Mouse (Mus musculus) embryonic fibroblast, embryonic 13.5 days (primary cell): ENCODE results near the gene Plaur.

Source experiments
- CTCF ChIP-seq: IDR thresholded peaks from 2 replicates; pipeline ENCODE4 v1.5.1; 2011; ENCODE audit warnings: mild to moderate bottlenecking, control low read depth, low read length, moderate library complexity, borderline replicate concordance; ENCODE audit not compliant: insufficient read depth
- POLR2A ChIP-seq: IDR thresholded peaks from 2 replicates; pipeline ENCODE4 v1.6.1; 2011; ENCODE audit warnings: low read depth, mild to moderate bottlenecking, control low read depth, low read length, moderate library complexity

DNA sequence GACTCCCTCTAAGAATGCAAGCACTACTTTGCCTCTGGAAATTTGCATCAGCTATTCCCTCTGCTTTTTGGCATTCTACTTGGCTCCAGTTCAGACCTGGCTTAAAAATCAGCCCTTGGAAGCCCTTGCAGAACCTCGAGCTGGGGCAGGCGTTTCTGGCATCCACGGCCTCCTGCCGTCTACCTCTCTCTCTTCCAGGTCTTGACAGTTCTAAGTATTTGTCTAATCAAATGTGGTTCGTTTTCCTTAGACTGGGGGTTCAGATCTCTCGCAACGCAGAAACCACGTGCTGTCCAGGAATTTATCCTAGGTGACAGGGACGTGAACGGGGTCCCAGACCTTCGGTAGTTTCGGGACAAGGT, 44.2 kb downstream of the Plaur start:
- TF ChIP-seq CTCF: no peak
- no peak for TF ChIP-seq POLR2A
